Mouse (Mus musculus): ENCODE results near the gene Rps18.

GRCm38 (mm10) chr17:33902491-33902890, 53.3 kb downstream of the Rps18 start:
- TF ChIP-seq CTCF (IDR thresholded peaks at IDR 0.05; ENCODE audit: low read depth, low read length) = no peak
- no peak for TF ChIP-seq POLR2A (IDR thresholded peaks at IDR 0.05; ENCODE audit: borderline replicate concordance, low read depth, low read length)
